Mouse (Mus musculus) neural tube, embryonic 10.5 days (tissue): ENCODE results near the gene Higd1c.
"Not testable (repeated sequence)": the region's sequence is repeated elsewhere in the genome, so short reads cannot be mapped to it uniquely, and the experiment has no call there.

Experiments used
- DNase-seq: peaks from one replicate; pipeline ENCODE4 v3.0.0-alpha.2; 2017; ENCODE audit warnings: low spot score; ENCODE audit errors: extremely low spot score

Gene Higd1c

GRCm38 (mm10) chr15:100410918-100411672 lies 46.8 kb downstream of the Higd1c start:
- DNase-seq, result no peak

GRCm38 (mm10) chr15:100411731-100412130 lies 47.4 kb downstream of the Higd1c start:
- DNase-seq, result no peak

GRCm38 (mm10) chr15:100413306-100413705 lies 49.0 kb downstream of the Higd1c start:
- no peak for DNase-seq

GRCm38 (mm10) chr15:100414011-100414410 lies 49.7 kb downstream of the Higd1c start:
- no peak for DNase-seq

GRCm38 (mm10) chr15:100414942-100415341 lies 50.6 kb downstream of the Higd1c start:
- no peak for DNase-seq

GRCm38 (mm10) chr15:100415684-100416083 lies 51.3 kb downstream of the Higd1c start:
- DNase-seq, result no peak

- DNase-seq, result no peak
Measured at GRCm38 (mm10) chr15:100417854-100418450, 53.6 kb downstream of the Higd1c start.

GRCm38 (mm10) chr15:100419311-100419710 lies 55.0 kb downstream of the Higd1c start:
- no peak for DNase-seq

GRCm38 (mm10) chr15:100419901-100420745 lies 55.8 kb downstream of the Higd1c start:
- no peak for DNase-seq

GRCm38 (mm10) chr15:100421059-100421757 lies 56.9 kb downstream of the Higd1c start:
- no peak for DNase-seq

- DNase-seq, result not testable (repeated sequence)
Measured at GRCm38 (mm10) chr15:100421758-100422197, 57.4 kb downstream of the Higd1c start, which contains the start of gene Gm5475. Gm5475 (plus strand) TSS chr15:100422147.

- DNase-seq, result no peak
Measured at GRCm38 (mm10) chr15:100422476-100422875, 58.1 kb downstream of the Higd1c start.

GRCm38 (mm10) chr15:100422899-100423860 lies 58.8 kb downstream of the Higd1c start:
- peak; percentile 97 for DNase-seq

GRCm38 (mm10) chr15:100423916-100424315 lies 59.6 kb downstream of the Higd1c start:
- peak; percentile 40 for DNase-seq

- peak; percentile 28 for DNase-seq
Measured at GRCm38 (mm10) chr15:100424396-100425122, 60.2 kb downstream of the Higd1c start, which contains the start of gene Slc11a2. Slc11a2 (minus strand) TSS chr15:100425072.

- DNase-seq, result no peak
Measured at GRCm38 (mm10) chr15:100428296-100428905, 64.1 kb downstream of the Higd1c start.

GRCm38 (mm10) chr15:100429959-100430565 lies 65.7 kb downstream of the Higd1c start:
- no peak for DNase-seq

- DNase-seq, result no peak
Measured at GRCm38 (mm10) chr15:100433234-100433633, 68.9 kb downstream of the Higd1c start.
